Comparison of ENCODE assay signal across 20 mouse cellular contexts in the genomic region with DNA sequence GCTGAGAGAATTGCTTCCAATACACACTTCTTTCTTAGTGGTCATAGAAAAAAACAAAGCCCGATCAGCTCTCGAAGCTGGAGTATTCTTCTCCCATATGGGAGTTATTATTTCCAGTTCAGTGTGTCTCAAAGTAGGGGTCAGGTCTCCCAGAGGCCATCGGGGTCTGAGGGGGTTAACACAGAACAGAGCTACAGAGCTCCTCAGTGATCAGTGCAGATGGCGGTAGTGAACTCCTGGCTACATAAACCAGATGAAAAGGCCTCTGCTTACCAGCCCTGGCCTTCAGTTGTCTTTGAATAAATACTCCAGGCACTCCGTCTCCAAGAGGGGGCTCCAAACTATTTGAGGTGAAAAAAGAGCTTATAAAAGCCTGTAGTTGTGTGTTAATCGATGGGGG.
DNase-seq lines count a peak whose midpoint lies in the region; ATAC-seq lines count a peak whose summit lies in the region.
"Had no signal": no experiment of that assay in that cellular context is flagged by ENCODE, and none has a peak within 500 bp of the region (broad histone marks: within the 10 kb centered on the region; RNA-seq: fewer than 3 reads in every experiment).

No protein-coding gene starts in this region.

- no peak overlapping the region for H3K27ac ChIP-seq in midbrain, embryonic 12.5 days (replicated peaks)
- no peak overlapping the region for H3K27ac ChIP-seq in midbrain, embryonic 16.5 days (ENCODE audit: low read length)
- H3K27ac ChIP-seq in embryonic facial prominence, embryonic 10.5 days (replicated peaks): peak overlapping the region; percentile 57
- H3K27ac ChIP-seq in forebrain, embryonic 16.5 days (ENCODE audit: low read length): no peak overlapping the region
- H3K27ac ChIP-seq: embryonic facial prominence, embryonic 13.5 days; gastrocnemius, adult 2 months; hindbrain, embryonic 15.5 days; left cerebral cortex, adult 2 months; limb, embryonic 13.5 days; liver, embryonic 15.5 days had no signal

- H3K36me3 ChIP-seq in midbrain, embryonic 12.5 days: no peaks in the 10 kb centered on the region
- no peaks in the 10 kb centered on the region for H3K36me3 ChIP-seq in midbrain, embryonic 16.5 days (ENCODE audit: control insufficient read depth, insufficient read depth, low read length)
- H3K36me3 ChIP-seq in embryonic facial prominence, embryonic 10.5 days (replicated peaks): no peaks in the 10 kb centered on the region
- no peaks in the 10 kb centered on the region for H3K36me3 ChIP-seq in forebrain, embryonic 16.5 days (ENCODE audit: control insufficient read depth, insufficient read depth)
- H3K36me3 ChIP-seq: embryonic facial prominence, embryonic 13.5 days; hindbrain, embryonic 15.5 days; limb, embryonic 13.5 days; liver, embryonic 15.5 days had no signal

- DNase-seq in embryonic facial prominence, embryonic 10.5 days (ENCODE audit: low spot score): peak; percentile 79
- DNase-seq in thymus, postnatal 0 days (ENCODE audit: low spot score): no peak
- no peak for DNase-seq in adrenal gland, postnatal 4 days (ENCODE audit: low spot score in 2 of 2)
- DNase-seq: cerebellum, postnatal 14 days; gastrocnemius, adult 2 months; kidney, adult 18-20 months; kidney, postnatal 14 days; right cerebral cortex, postnatal 25 days; thymus, postnatal 14 days had no signal

- peak; percentile 71 for ATAC-seq in midbrain, embryonic 12.5 days (ENCODE audit: low FRiP score, low read depth)
- no peak for ATAC-seq in midbrain, embryonic 16.5 days
- peak; percentile 75 for ATAC-seq in forebrain, embryonic 16.5 days
- no peak for ATAC-seq in frontal cortex, adult (ENCODE audit: low TSS enrichment)
- ATAC-seq: lung, postnatal 0 days had no signal

- H3K9me3 ChIP-seq in midbrain, embryonic 12.5 days: no peaks in the 10 kb centered on the region
- no peaks in the 10 kb centered on the region for H3K9me3 ChIP-seq in midbrain, embryonic 16.5 days (replicated peaks; ENCODE audit: control insufficient read depth, low read length, poor library complexity, severe bottlenecking)
- H3K9me3 ChIP-seq in embryonic facial prominence, embryonic 10.5 days: no peaks in the 10 kb centered on the region
- H3K9me3 ChIP-seq in forebrain, embryonic 16.5 days (ENCODE audit: control insufficient read depth, low read length): no peaks in the 10 kb centered on the region
- H3K9me3 ChIP-seq: embryonic facial prominence, embryonic 13.5 days; hindbrain, embryonic 15.5 days; limb, embryonic 13.5 days; liver, embryonic 15.5 days had no signal

- H3K4me2 ChIP-seq in midbrain, embryonic 12.5 days (replicated peaks): no peak overlapping the region
- no peak overlapping the region for H3K4me2 ChIP-seq in midbrain, embryonic 16.5 days (ENCODE audit: low read length)
- no peak overlapping the region for H3K4me2 ChIP-seq in forebrain, embryonic 16.5 days (ENCODE audit: low read length)
- H3K4me2 ChIP-seq: embryonic facial prominence, embryonic 13.5 days; hindbrain, embryonic 15.5 days; limb, embryonic 13.5 days; liver, embryonic 15.5 days had no signal

- H3K27me3 ChIP-seq in midbrain, embryonic 12.5 days: no peaks in the 10 kb centered on the region
- H3K27me3 ChIP-seq in midbrain, embryonic 16.5 days (ENCODE audit: control insufficient read depth, insufficient read depth, low read depth, low read length): no peaks in the 10 kb centered on the region
- no peaks in the 10 kb centered on the region for H3K27me3 ChIP-seq in embryonic facial prominence, embryonic 10.5 days (replicated peaks; ENCODE audit: low read depth, poor library complexity, severe bottlenecking)
- no peaks in the 10 kb centered on the region for H3K27me3 ChIP-seq in forebrain, embryonic 16.5 days (replicated peaks; ENCODE audit: control insufficient read depth, insufficient read depth, low read length)
- H3K27me3 ChIP-seq: embryonic facial prominence, embryonic 13.5 days; hindbrain, embryonic 15.5 days; limb, embryonic 13.5 days; liver, embryonic 15.5 days; megakaryocyte, embryonic 14.5 days had no signal

- H3K4me3 ChIP-seq in midbrain, embryonic 12.5 days: no peak overlapping the region
- no peak overlapping the region for H3K4me3 ChIP-seq in midbrain, embryonic 16.5 days (ENCODE audit: low read depth, low read length)
- H3K4me3 ChIP-seq in embryonic facial prominence, embryonic 10.5 days: no peak overlapping the region
- H3K4me3 ChIP-seq in forebrain, embryonic 16.5 days (replicated peaks; ENCODE audit: low read length): no peak overlapping the region
- H3K4me3 ChIP-seq: embryonic facial prominence, embryonic 13.5 days; gastrocnemius, adult 2 months; hindbrain, embryonic 15.5 days; left cerebral cortex, adult 2 months; limb, embryonic 13.5 days; liver, embryonic 15.5 days; megakaryocyte, embryonic 14.5 days had no signal

- no peaks in the 10 kb centered on the region; the same call in 1 of the 2 replicates for H3K4me1 ChIP-seq in midbrain, embryonic 12.5 days
- H3K4me1 ChIP-seq in midbrain, embryonic 16.5 days (ENCODE audit: control insufficient read depth, insufficient read depth, low read length): no peaks in the 10 kb centered on the region
- H3K4me1 ChIP-seq in embryonic facial prominence, embryonic 10.5 days: peaks cover 22% of the 10 kb centered on the region
- peaks cover 2% of the 10 kb centered on the region; the same call in 1 of the 2 replicates for H3K4me1 ChIP-seq in forebrain, embryonic 16.5 days (replicated peaks; ENCODE audit: control insufficient read depth, insufficient read depth, low read length)
- H3K4me1 ChIP-seq: embryonic facial prominence, embryonic 13.5 days; hindbrain, embryonic 15.5 days; limb, embryonic 13.5 days; liver, embryonic 15.5 days; megakaryocyte, embryonic 14.5 days had no signal

- H3K9ac ChIP-seq in midbrain, embryonic 12.5 days (replicated peaks): no peak overlapping the region
- H3K9ac ChIP-seq in midbrain, embryonic 16.5 days (ENCODE audit: low read depth, low read length): no peak overlapping the region
- no peak overlapping the region for H3K9ac ChIP-seq in forebrain, embryonic 16.5 days (replicated peaks; ENCODE audit: low read depth, low read length)
- H3K9ac ChIP-seq: embryonic facial prominence, embryonic 13.5 days; hindbrain, embryonic 15.5 days; limb, embryonic 13.5 days; liver, embryonic 15.5 days had no signal

- 48% methylated on average over 6 of the region's 6 CpGs for WGBS in midbrain, embryonic 12.5 days
- 60% methylated on average over 6 of the region's 6 CpGs for WGBS in midbrain, embryonic 16.5 days
- 18% methylated on average over 6 of the region's 6 CpGs for WGBS in embryonic facial prominence, embryonic 10.5 days
- 7% methylated on average over 6 of the region's 6 CpGs for WGBS in forebrain, embryonic 16.5 days

Comparison
In these comparisons a context has a peak if more than half of its experiments do, and no peak if none do; other contexts are left out.
1. ATAC-seq: peak in midbrain, embryonic 12.5 days (single experiment) and forebrain, embryonic 16.5 days (single experiment); none in midbrain, embryonic 16.5 days (single experiment) and frontal cortex, adult (single experiment).